Mouse (Mus musculus): ENCODE measurements around the gene Cenpu. TPM values are rescaled to one million over a fixed set of nuclear protein-coding genes. Genes with fewer than 3 reads are reported as not detected.

The Cenpu gene
- polyA plus RNA-seq, 1 experiment from 2014 or later = 19.6 TPM

DNA sequence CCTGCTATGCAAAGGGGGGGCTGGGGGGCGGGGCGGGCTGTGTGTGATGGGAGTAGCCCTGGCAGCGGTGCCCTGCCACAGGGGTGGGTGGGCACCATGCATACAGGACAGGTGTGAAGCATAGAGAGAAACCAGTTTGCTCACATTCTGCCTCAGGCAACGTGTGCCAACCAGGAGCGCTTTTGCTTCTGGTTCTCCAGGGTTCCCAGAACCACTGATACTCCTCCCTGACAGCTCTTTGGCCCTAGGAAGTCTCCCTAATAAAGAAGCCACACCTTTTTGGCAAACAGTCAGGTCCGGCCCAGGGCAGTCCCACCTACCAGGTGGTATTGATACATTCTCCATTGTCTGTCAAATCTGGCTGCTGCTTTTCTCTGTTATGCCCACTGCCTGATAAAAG, 8.2 kb upstream of the Cenpu start:
- Histone ChIP-seq H3K4me3 (ENCODE audit: low read depth, low read length) (no peak overlapping the region), H3K27ac (ENCODE audit: low read depth, low read length) (no peak overlapping the region), H3K9me3 (replicated peaks; ENCODE audit: control insufficient read depth, low read length) (no peaks in the 10 kb centered on the region), H3K4me2 (ENCODE audit: low read length) (no peak overlapping the region), H3K4me1 (ENCODE audit: control insufficient read depth, insufficient read depth, low read length) (no peaks in the 10 kb centered on the region), H3K9ac (ENCODE audit: low read length) (no peak overlapping the region), H3K36me3 (ENCODE audit: control insufficient read depth, insufficient read depth, low read length) (no peaks in the 10 kb centered on the region), H3K27me3 (replicated peaks; ENCODE audit: control insufficient read depth, insufficient read depth, low read length) (no peaks in the 10 kb centered on the region)
- ATAC-seq = no peak
- no peak for DNase-seq (ENCODE audit: low spot score)
- WGBS = 85% methylated on average over 6 of the region's 6 CpGs

DNA sequence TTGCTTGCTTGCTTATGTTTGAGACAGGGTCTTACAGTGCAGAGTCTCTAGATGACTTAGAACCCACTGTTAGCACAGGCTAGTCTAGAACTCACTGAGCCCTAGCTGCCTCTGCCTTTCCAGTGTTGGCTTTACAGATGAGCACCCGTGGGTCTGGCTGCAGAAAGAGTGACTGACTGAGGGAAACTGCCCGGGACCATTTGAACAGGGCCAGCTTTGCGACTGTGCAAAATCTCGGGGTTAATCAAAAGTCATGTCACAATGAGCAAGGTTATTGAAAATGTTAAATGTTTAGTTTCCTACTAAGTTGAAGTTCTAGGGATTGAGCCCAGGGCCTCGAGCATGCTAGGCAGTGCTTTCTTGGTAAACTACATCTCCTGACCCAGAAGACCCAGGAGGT, 6.0 kb upstream of the Cenpu start:
- H3K9me3 ChIP-seq (replicated peaks; ENCODE audit: control insufficient read depth, low read length) = no peaks in the 10 kb centered on the region
- H3K27me3 ChIP-seq (replicated peaks; ENCODE audit: control insufficient read depth, insufficient read depth, low read length) = no peaks in the 10 kb centered on the region
- 88% methylated on average over 5 of the region's 5 CpGs for WGBS
- H3K4me2 ChIP-seq (ENCODE audit: low read length) = no peak overlapping the region
- ATAC-seq = no peak
- no peaks in the 10 kb centered on the region for H3K4me1 ChIP-seq (ENCODE audit: control insufficient read depth, insufficient read depth, low read length)
- H3K9ac ChIP-seq (ENCODE audit: low read length) = no peak overlapping the region
- H3K36me3 ChIP-seq (ENCODE audit: control insufficient read depth, insufficient read depth, low read length) = no peaks in the 10 kb centered on the region
- no peak overlapping the region for H3K27ac ChIP-seq (ENCODE audit: low read depth, low read length)
- H3K4me3 ChIP-seq (ENCODE audit: low read depth, low read length) = no peak overlapping the region
- DNase-seq (ENCODE audit: low spot score) = no peak

DNA sequence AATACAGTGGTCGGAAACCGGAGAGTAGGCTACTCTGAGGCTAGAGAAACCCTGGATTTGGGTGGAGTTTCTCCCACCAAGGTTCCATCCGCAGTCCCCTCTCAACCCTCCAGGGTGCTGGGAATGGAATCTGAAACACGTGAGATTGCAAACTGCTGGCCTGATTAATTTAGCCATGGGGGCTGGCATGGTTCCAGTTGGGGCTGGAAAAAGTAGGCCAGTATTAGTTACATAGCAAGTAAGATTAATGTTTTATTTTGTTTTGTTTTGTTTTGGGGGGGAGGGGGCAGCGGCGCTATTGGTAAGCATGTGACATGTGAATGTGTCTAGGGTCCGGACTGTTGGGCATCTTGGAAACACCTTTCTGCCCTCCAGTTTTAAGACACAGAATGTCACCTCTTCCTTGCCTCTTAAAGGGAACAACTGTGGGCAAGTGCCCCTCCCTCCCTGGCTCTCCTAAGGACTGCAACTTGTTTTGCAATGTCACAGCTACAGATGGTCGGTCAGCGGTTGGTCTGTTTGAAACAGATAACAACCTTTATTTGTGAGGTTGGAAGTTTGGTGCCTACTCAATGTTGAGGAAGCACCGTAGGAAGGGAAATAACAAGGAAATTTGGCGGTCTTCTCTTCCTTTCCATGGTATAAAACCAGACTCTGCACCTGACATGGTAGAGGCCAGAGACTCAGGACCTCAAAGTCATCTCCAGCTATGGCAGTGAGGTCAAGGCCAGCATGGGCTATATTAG, 5.2 kb upstream of the Cenpu start:
- ATAC-seq (no peak), DNase-seq (ENCODE audit: low spot score) (no peak)

DNA sequence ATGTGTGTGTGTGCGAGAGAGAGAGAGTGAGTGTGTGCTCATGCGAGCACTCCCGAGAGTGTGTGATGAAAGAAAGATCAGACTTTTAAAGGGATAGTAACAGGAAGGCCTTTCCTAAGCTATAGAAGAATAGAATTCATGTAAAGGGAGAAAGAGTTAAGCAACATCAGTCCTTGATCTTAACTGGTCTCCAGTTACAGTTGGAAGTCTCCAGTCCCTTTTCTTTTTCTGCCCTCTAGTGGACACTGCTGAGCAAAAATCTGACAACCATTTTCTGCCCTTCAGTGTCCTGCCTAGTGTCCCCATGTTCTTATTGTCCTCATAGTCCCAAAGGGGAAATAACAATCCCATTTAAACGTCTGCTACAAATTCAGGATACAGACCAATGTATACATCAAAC, 4.6 kb upstream of the Cenpu start:
- H3K9ac ChIP-seq (ENCODE audit: low read length) = no peak overlapping the region
- no peaks in the 10 kb centered on the region for H3K9me3 ChIP-seq (replicated peaks; ENCODE audit: control insufficient read depth, low read length)
- ATAC-seq (no peak), DNase-seq (ENCODE audit: low spot score) (peak; percentile 83)
- no peaks in the 10 kb centered on the region for H3K27me3 ChIP-seq (replicated peaks; ENCODE audit: control insufficient read depth, insufficient read depth, low read length)
- H3K4me3 ChIP-seq (ENCODE audit: low read depth, low read length) = no peak overlapping the region
- 61% methylated on average over 4 of the region's 4 CpGs for WGBS
- no peak overlapping the region for H3K4me2 ChIP-seq (ENCODE audit: low read length)
- H3K4me1 ChIP-seq (ENCODE audit: control insufficient read depth, insufficient read depth, low read length) = 0 out of 2 replicates have a peak, but pooled peaks cover 2% of the 10 kb centered on the region
- H3K36me3 ChIP-seq (ENCODE audit: control insufficient read depth, insufficient read depth, low read length) = no peaks in the 10 kb centered on the region
- H3K27ac ChIP-seq (ENCODE audit: low read depth, low read length) = no peak overlapping the region

More for the DNA sequence above, 5.2 kb upstream of the Cenpu start:
- H3K9me3 ChIP-seq (replicated peaks; ENCODE audit: control insufficient read depth, low read length) = no peaks in the 10 kb centered on the region
- 0 out of 2 replicates have a peak, but pooled peaks cover 2% of the 10 kb centered on the region for H3K4me1 ChIP-seq (ENCODE audit: control insufficient read depth, insufficient read depth, low read length)
- no peaks in the 10 kb centered on the region for H3K27me3 ChIP-seq (replicated peaks; ENCODE audit: control insufficient read depth, insufficient read depth, low read length)
- H3K36me3 ChIP-seq (ENCODE audit: control insufficient read depth, insufficient read depth, low read length) = no peaks in the 10 kb centered on the region
- 79% methylated on average over 11 of the region's 11 CpGs for WGBS
- H3K4me2 ChIP-seq (ENCODE audit: low read length) = no peak overlapping the region
- no peak overlapping the region for H3K9ac ChIP-seq (ENCODE audit: low read length)
- no peak overlapping the region for H3K4me3 ChIP-seq (ENCODE audit: low read depth, low read length)
- no peak overlapping the region for H3K27ac ChIP-seq (ENCODE audit: low read depth, low read length)

DNA sequence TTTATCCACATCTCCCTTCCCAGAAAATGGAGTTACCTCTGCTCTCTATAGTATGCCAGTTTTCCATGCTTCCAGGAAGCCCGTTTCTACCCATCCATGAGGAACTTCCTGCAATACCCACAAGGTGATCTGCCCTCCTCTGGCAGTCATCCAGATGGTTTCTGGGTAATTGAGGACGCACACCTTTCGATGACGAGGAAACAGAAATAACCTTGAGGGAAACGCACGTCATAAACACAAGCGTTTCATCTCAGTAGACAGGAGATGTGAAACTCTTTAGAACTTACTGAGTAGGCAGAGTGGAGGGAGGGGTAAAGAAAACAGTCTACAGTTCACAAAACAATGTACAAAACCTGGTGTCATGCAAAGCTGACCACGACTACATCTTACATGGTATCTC, 1.8 kb upstream of the Cenpu start:
- Histone ChIP-seq H3K4me2 (ENCODE audit: low read length) (no peak overlapping the region), H3K27ac (ENCODE audit: low read depth, low read length) (no peak overlapping the region), H3K27me3 (replicated peaks; ENCODE audit: control insufficient read depth, insufficient read depth, low read length) (no peaks in the 10 kb centered on the region), H3K4me1 (ENCODE audit: control insufficient read depth, insufficient read depth, low read length) (peaks cover 6% of the 10 kb centered on the region; the same call in 1 of the 2 replicates), H3K4me3 (ENCODE audit: low read depth, low read length) (no peak overlapping the region), H3K9me3 (replicated peaks; ENCODE audit: control insufficient read depth, low read length) (no peaks in the 10 kb centered on the region), H3K9ac (ENCODE audit: low read length) (no peak overlapping the region), H3K36me3 (ENCODE audit: control insufficient read depth, insufficient read depth, low read length) (no peaks in the 10 kb centered on the region)
- 88% methylated on average over 8 of the region's 8 CpGs for WGBS
- ATAC-seq (no peak), DNase-seq (ENCODE audit: low spot score) (no peak)

DNA sequence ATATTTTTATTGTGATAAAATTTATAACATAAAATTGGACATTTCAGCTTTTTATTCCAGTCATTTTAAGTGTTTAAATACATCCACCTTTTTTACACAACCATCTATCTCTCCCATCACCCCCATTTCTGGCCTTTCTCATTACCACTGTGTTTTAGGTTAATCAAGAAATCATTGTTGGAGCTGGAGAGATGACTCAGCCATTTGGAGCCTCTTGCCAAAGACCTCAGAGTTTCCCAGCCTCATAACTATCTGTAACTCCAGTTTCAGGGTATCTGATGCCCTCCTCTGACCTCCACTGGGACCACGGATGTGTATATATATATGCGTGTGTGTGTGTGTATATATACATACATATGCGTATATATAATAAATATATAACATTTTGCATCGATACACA, 799 bp upstream of the Cenpu start:
- H3K4me1 ChIP-seq (ENCODE audit: control insufficient read depth, insufficient read depth, low read length) = peaks cover 6% of the 10 kb centered on the region; the same call in 1 of the 2 replicates
- peaks cover 3% of the 10 kb centered on the region; the same call in 1 of the 2 replicates for H3K36me3 ChIP-seq (ENCODE audit: control insufficient read depth, insufficient read depth, low read length)
- DNase-seq (ENCODE audit: low spot score) = peak; percentile 24
- H3K27ac ChIP-seq (ENCODE audit: low read depth, low read length) = no peak overlapping the region
- peak overlapping the region; percentile 63 for H3K4me3 ChIP-seq (ENCODE audit: low read depth, low read length)
- no peaks in the 10 kb centered on the region for H3K27me3 ChIP-seq (replicated peaks; ENCODE audit: control insufficient read depth, insufficient read depth, low read length)
- peak overlapping the region; percentile 48 for H3K4me2 ChIP-seq (ENCODE audit: low read length)
- H3K9ac ChIP-seq (ENCODE audit: low read length) = no peak overlapping the region
- H3K9me3 ChIP-seq (replicated peaks; ENCODE audit: control insufficient read depth, low read length) = no peaks in the 10 kb centered on the region
- WGBS = 53% methylated on average over 4 of the region's 4 CpGs
- no peak for ATAC-seq

DNA sequence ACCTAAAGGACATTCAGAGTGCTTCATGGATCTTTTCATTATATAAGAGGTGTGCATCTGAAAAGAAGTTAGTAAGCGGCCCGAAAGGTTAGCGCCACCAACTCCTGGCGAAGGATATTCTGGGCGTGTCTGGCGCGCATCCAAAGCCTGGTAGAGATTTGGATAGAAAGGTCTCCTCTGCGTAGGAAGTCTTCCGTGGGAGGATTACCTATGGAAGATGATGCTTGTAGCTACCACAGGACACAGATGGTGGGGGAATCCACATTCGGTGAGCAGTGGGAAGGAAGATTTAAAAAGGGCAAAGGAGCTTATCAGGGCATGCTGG, 575 bp downstream of the Cenpu start:
- H3K36me3 ChIP-seq (ENCODE audit: control insufficient read depth, insufficient read depth, low read length) = peaks cover 9% of the 10 kb centered on the region; the same call in 1 of the 2 replicates
- no peak for DNase-seq (ENCODE audit: low spot score)
- H3K4me3 ChIP-seq (ENCODE audit: low read depth, low read length) = peak overlapping the region; percentile 63
- ATAC-seq = no peak
- H3K27ac ChIP-seq (ENCODE audit: low read depth, low read length) = no peak overlapping the region
- no peaks in the 10 kb centered on the region for H3K27me3 ChIP-seq (replicated peaks; ENCODE audit: control insufficient read depth, insufficient read depth, low read length)
- H3K4me2 ChIP-seq (ENCODE audit: low read length) = peak overlapping the region; percentile 75
- WGBS = 3% methylated on average over 10 of the region's 10 CpGs
- H3K4me1 ChIP-seq (ENCODE audit: control insufficient read depth, insufficient read depth, low read length) = peaks cover 6% of the 10 kb centered on the region; the same call in 1 of the 2 replicates
- peak overlapping the region; percentile 59 for H3K9ac ChIP-seq (ENCODE audit: low read length)
- H3K9me3 ChIP-seq (replicated peaks; ENCODE audit: control insufficient read depth, low read length) = no peaks in the 10 kb centered on the region

DNA sequence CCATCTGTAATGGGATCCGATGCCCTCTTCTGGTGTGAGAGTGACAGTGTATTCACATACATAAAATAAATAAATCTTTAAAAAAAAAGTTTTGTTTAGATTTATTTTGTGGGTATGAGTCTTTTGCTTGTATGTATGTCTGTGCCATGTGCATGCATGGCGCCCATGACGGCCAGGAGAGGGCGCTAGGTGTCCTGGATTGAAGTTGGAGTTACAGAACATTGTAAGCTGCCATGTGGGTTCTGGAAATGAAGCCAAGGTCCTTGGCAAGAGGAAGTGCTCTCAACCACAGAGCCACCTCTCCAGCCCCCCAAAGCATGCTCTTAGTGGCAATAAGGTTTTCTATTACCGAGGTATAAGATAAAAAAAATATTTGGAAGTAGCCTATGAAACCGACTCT, 7.6 kb downstream of the Cenpu start:
- Histone ChIP-seq H3K9me3 (replicated peaks; ENCODE audit: control insufficient read depth, low read length) (no peaks in the 10 kb centered on the region), H3K4me3 (ENCODE audit: low read depth, low read length) (no peak overlapping the region), H3K4me1 (ENCODE audit: control insufficient read depth, insufficient read depth, low read length) (no peaks in the 10 kb centered on the region), H3K4me2 (ENCODE audit: low read length) (no peak overlapping the region), H3K27ac (ENCODE audit: low read depth, low read length) (no peak overlapping the region), H3K9ac (ENCODE audit: low read length) (no peak overlapping the region), H3K27me3 (replicated peaks; ENCODE audit: control insufficient read depth, insufficient read depth, low read length) (no peaks in the 10 kb centered on the region), H3K36me3 (ENCODE audit: control insufficient read depth, insufficient read depth, low read length) (peaks cover 26% of the 10 kb centered on the region; the same call in 1 of the 2 replicates)
- WGBS = 76% methylated on average over 6 of the region's 6 CpGs
- ATAC-seq (no peak), DNase-seq (ENCODE audit: low spot score) (peak; percentile 36)

DNA sequence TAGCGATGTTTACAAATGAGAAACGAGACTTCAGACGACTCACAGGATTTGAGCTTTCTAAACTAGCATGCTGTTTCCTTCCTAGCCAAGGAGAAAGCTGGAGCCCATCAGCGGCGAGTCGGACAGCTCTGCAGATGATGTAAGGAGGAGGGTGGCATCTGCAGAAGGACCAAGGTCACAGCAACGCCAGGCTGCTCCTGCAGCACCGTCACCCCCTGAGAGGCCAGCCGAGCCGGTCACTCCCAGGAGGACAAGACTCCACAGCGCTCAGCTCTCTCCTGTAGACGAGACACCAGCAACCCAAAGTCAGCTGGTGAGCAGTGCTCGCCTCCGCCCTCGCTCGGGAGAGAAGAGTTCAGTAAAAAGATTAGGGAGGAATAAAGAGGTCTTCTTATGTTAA, 10.5 kb downstream of the Cenpu start:
- ATAC-seq (no peak), DNase-seq (ENCODE audit: low spot score) (no peak)
- Histone ChIP-seq H3K27ac (ENCODE audit: low read depth, low read length) (no peak overlapping the region), H3K4me3 (ENCODE audit: low read depth, low read length) (no peak overlapping the region), H3K4me1 (ENCODE audit: control insufficient read depth, insufficient read depth, low read length) (no peaks in the 10 kb centered on the region), H3K9me3 (replicated peaks; ENCODE audit: control insufficient read depth, low read length) (no peaks in the 10 kb centered on the region), H3K4me2 (ENCODE audit: low read length) (no peak overlapping the region), H3K9ac (ENCODE audit: low read length) (no peak overlapping the region), H3K27me3 (replicated peaks; ENCODE audit: control insufficient read depth, insufficient read depth, low read length) (no peaks in the 10 kb centered on the region), H3K36me3 (ENCODE audit: control insufficient read depth, insufficient read depth, low read length) (peaks cover 23% of the 10 kb centered on the region; the same call in 1 of the 2 replicates)
- 90% methylated on average over 16 of the region's 16 CpGs for WGBS

Data from forebrain, embryonic 14.5 days (tissue).